Mouse (Mus musculus) midbrain, embryonic 13.5 days (tissue): ENCODE results near the gene Dtnb. TPM values are rescaled to one million over a fixed set of nuclear protein-coding genes. Genes with fewer than 3 reads are reported as not detected.

Experiments
- ATAC-seq: fragments of 200-750 bp; cut with Nextera tagmentation; 2 replicates; pipeline ENCODE4 v1.8.0; 2017; ENCODE audit warnings: mild to moderate bottlenecking, moderate TSS enrichment, moderate library complexity
- H3K27ac ChIP-seq: fragments of 300-500 bp; sonication (generic); 2 replicates; pipeline ENCODE4 v1.5.1; 2015; ENCODE audit warnings: inconsistent platforms, mild to moderate bottlenecking, moderate library complexity
- H3K27me3 ChIP-seq: fragments of 300-500 bp; sonication (generic); 2 replicates; pipeline ENCODE4 v1.6.1; 2015; ENCODE audit warnings: mild to moderate bottlenecking, inconsistent platforms
- H3K36me3 ChIP-seq: fragments of 300-500 bp; sonication (generic); 2 replicates; pipeline ENCODE4 v1.6.1; 2015; ENCODE audit warnings: mild to moderate bottlenecking, inconsistent platforms
- H3K4me1 ChIP-seq: fragments of 300-500 bp; sonication (generic); replicated peaks from 2 replicates; pipeline ENCODE4 v1.6.1; 2015; ENCODE audit warnings: inconsistent platforms
- H3K4me2 ChIP-seq: fragments of 300-500 bp; sonication (generic); replicated peaks from 2 replicates; pipeline ENCODE4 v1.6.1; 2015; ENCODE audit warnings: moderate library complexity, mild to moderate bottlenecking, inconsistent platforms
- H3K4me3 ChIP-seq: fragments of 300-500 bp; sonication (generic); replicated peaks from 2 replicates; pipeline ENCODE4 v1.5.1; 2015; ENCODE audit warnings: mild to moderate bottlenecking, inconsistent platforms
- H3K9ac ChIP-seq: fragments of 300-500 bp; sonication (generic); replicated peaks from 2 replicates; pipeline ENCODE4 v1.6.1; 2015; ENCODE audit warnings: mild to moderate bottlenecking, inconsistent platforms
- H3K9me3 ChIP-seq: fragments of 300-500 bp; sonication (generic); 2 replicates; pipeline ENCODE4 v1.6.1; 2016; ENCODE audit warnings: mild to moderate bottlenecking, inconsistent platforms
- whole genome bisulfite sequencing: fragments of 180-500 bp; shearing (Covaris S2); methylation state at CpG from one replicate; pipeline ENCODE4 v1.1.7; 2015; 5-methylcytosine and 5-hydroxymethylcytosine counted together
- microRNA-seq: library from miRNA; unstranded; fragments of <30 nt; microRNA quantifications from one replicate; pipeline ENCODE4, GENCODE M21; 2016
- polyA plus RNA-seq: library from polyadenylated mRNA; unstranded; fragments of >200 nt; fragmentation: Nextera tagmentation; extraction: Ambion mirVana; gene quantifications from 2 replicates; pipeline ENCODE4 v1.2.1, GENCODE M21; 2015

Dtnb gene
- polyA plus RNA-seq, 1 experiment from 2014 or later = 34.6 TPM

DNA sequence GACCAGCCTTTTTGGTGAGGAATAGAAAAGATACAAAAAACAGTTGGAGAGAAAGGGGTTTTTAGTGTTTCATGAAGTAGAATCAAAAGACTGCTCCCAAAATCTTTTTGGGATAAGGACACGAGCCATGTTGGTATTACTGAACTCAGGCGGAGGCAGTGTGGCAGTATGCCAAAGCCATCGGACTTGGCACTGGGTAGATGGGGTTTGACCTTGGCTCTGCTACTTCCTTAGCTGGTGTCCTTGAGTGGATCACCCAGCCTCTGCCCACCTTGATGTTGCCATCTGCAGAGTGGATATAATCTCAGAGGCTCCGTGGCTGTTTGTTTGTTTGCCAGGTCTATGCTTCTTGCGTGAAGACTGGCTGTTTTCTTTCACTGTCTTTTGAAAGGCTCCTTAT is 245.4 kb downstream of the Dtnb start:
- Histone ChIP-seq H3K27me3 (no peaks in the 10 kb centered on the region), H3K4me2 (no peak overlapping the region), H3K27ac (no peak overlapping the region), H3K4me1 (peaks cover 27% of the 10 kb centered on the region), H3K36me3 (no peaks in the 10 kb centered on the region), H3K4me3 (no peak overlapping the region), H3K9me3 (no peaks in the 10 kb centered on the region), H3K9ac (no peak overlapping the region)
- no peak for ATAC-seq
- WGBS = 87% methylated on average over 5 of the region's 5 CpGs

DNA sequence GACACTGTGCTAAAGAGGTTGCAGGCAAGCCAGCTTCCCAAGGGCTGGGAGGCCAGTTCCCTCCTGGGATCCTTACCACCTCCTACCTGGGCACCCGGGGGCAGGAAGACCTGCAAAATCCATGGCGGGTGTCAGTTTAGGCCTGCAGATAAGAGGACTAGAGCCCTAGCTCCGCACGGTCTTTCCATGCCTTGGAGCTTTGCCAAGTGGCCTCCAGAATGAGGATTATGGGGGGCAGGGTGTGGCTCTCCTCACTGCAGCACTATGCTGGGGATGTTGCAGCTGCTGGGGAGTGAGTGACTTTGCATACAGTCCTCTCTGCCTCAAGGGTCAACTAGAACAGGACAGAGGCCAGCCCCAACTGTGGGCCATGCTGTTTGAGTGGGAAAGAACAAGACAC is 247.7 kb downstream of the Dtnb start:
- Histone ChIP-seq H3K4me3 (no peak overlapping the region), H3K27me3 (no peaks in the 10 kb centered on the region), H3K36me3 (no peaks in the 10 kb centered on the region), H3K4me1 (peaks cover 37% of the 10 kb centered on the region), H3K27ac (no peak overlapping the region), H3K9me3 (no peaks in the 10 kb centered on the region), H3K9ac (no peak overlapping the region), H3K4me2 (no peak overlapping the region)
- ATAC-seq = 0 out of 2 replicates have a peak, but pooled peaks have one; percentile 12
- 57% methylated on average over 4 of the region's 4 CpGs for WGBS

DNA sequence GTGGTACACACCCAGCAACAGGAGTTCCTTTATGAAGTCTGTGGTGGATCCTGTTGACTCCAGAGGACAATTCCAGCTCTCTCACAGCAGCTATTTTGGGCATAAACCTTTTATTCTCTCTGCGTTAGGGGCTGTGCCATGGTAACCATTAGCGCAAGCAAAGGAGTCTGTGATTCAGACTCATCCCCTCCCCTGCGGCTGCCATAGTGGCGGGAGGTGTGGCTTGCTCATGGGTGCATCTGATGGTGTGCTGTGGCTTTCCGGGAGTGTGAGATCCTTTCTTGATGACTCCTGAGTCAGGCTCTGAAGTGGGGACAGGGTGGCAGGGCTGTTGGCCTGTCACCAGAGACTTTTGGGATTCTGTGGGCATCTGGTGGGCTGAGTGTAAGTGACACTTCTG is 251.2 kb downstream of the Dtnb start:
- Histone ChIP-seq H3K27ac (no peak overlapping the region), H3K9me3 (no peaks in the 10 kb centered on the region), H3K4me3 (no peak overlapping the region), H3K9ac (no peak overlapping the region), H3K4me1 (peaks cover 36% of the 10 kb centered on the region), H3K36me3 (no peaks in the 10 kb centered on the region), H3K4me2 (no peak overlapping the region), H3K27me3 (no peaks in the 10 kb centered on the region)
- WGBS = 60% methylated on average over 5 of the region's 5 CpGs
- no peak for ATAC-seq

DNA sequence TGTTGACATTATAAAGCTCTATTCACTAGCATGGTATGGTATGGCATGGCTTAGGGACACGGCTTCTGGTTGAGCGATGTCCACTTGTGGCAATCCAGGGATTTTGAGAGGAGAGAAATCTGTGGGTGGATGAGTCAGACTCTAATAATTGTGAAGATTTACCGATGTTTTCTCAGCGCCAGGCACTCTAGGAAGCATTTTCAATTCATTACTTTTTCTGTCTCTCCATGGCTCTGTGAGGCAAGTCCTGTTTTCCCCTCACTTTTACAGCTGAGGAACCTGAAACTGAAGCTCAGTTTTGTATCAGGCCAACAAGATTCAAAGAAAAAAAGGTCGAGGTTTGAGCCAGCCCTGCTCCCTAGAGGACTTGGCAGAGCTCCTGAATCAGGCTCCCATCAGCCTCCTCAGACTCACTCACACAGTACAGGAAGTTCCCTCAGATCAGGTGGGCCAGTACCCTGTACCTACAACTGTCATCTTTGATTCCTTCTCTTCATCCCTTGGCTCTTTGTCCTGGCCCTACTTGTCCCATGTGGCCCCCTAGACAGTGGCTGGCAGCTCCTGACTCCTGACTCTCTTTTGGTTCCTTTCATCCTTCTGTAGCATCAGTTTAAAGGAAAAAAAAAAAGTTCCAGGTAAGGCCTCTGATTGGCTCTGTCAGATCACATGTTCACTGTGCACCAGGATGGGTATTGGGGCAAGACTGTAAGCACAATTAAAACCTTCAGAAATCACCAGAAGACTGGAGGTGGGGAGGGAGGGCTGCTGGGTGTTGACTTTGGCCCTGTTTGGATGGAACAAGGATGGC is 252.9 kb downstream of the Dtnb start:
- Histone ChIP-seq H3K36me3 (no peaks in the 10 kb centered on the region), H3K9me3 (no peaks in the 10 kb centered on the region), H3K27ac (no peak overlapping the region), H3K27me3 (no peaks in the 10 kb centered on the region), H3K4me1 (peaks cover 21% of the 10 kb centered on the region), H3K9ac (no peak overlapping the region), H3K4me2 (no peak overlapping the region), H3K4me3 (no peak overlapping the region)
- ATAC-seq = no peak
- 92% methylated on average over 5 of the region's 5 CpGs for WGBS

DNA sequence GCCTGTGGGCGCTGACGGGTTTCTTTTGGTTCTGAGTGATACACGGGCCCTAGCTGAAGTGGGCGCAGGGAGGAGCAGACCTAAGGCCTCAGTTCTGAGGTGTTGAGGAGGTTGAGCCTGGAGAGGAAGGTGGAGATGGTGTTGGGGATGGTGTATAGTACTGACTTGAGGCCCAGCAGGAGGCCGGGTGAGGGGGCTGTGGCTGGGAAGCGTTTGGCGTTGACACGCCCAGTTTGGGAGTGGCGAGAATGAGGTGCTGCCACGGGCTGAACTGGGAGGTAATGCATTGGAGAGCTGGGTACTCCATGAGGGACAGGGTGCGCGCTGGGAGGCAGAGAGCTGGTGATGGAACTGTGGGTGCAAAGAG is 253.5 kb downstream of the Dtnb start:
- Histone ChIP-seq H3K27me3 (no peaks in the 10 kb centered on the region), H3K27ac (no peak overlapping the region), H3K36me3 (no peaks in the 10 kb centered on the region), H3K9me3 (no peaks in the 10 kb centered on the region), H3K4me1 (peaks cover 18% of the 10 kb centered on the region; the same call in 1 of the 2 replicates), H3K9ac (no peak overlapping the region), H3K4me2 (no peak overlapping the region), H3K4me3 (no peak overlapping the region)
- ATAC-seq = no peak
- 58% methylated on average over 12 of the region's 12 CpGs for WGBS

DNA sequence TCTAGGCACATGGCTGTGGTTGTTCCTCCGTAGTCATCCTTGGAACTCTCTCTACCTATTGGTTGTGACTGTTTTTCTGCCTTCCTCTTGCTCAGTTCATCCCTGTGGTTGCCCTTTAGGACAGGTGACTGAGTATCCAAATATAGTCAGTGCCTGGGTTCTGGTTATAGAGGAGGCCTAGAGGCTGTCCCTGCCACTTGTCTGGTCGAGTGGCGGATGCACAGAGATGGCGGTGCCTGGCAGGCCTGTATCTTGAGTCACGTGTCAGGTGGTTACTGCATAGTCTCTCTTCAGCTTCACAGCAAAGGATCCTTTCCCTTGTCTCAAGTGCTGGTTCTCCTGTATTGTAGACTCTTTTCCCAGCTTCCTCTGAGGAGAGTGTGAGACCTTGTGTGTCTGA is 255.6 kb downstream of the Dtnb start:
- H3K9ac ChIP-seq = no peak overlapping the region
- 92% methylated on average over 5 of the region's 5 CpGs for WGBS
- peaks cover 16% of the 10 kb centered on the region; the same call in 1 of the 2 replicates for H3K4me1 ChIP-seq
- no peak overlapping the region for H3K4me3 ChIP-seq
- ATAC-seq = no peak
- no peaks in the 10 kb centered on the region for H3K27me3 ChIP-seq
- H3K27ac ChIP-seq = no peak overlapping the region
- no peaks in the 10 kb centered on the region for H3K36me3 ChIP-seq
- no peak overlapping the region for H3K4me2 ChIP-seq
- H3K9me3 ChIP-seq = no peaks in the 10 kb centered on the region

Small RNAs within 50 kb of the gene (microRNA-seq; reads per million reads assigned to microRNA genes)
- not detected for gene Gm26050

Other genes with a start within 250 kb of the Dtnb start
- gene Kif3c, start 207.2 kb upstream of the Dtnb start, polyA plus RNA-seq = 77.4 and 77.9 TPM in 2 replicates
- 15.6 and 16.1 TPM in 2 replicates for gene Asxl2, start 145.5 kb upstream of the Dtnb start, polyA plus RNA-seq
- gene Dnmt3a, start 233.6 kb downstream of the Dtnb start, polyA plus RNA-seq = 111 and 124 TPM in 2 replicates